Mouse (Mus musculus): ENCODE data around the gene Wipi2. TPM values are rescaled to one million over a fixed set of nuclear protein-coding genes. Genes with fewer than 3 reads are reported as not detected.
A peak's percentile ranks its signal among the peaks of the same experiment; 100 is the strongest.

Wipi2 gene
- total RNA-seq, 2 experiments from 2014 or later, result 93.6 to 102 TPM

- DNase-seq, result no peak
Measured at GRCm38 (mm10) chr5:142629663-142630025, 2.1 kb downstream of the Wipi2 start.

GRCm38 (mm10) chr5:142630224-142630623, 2.7 kb downstream of the Wipi2 start:
- no peak for DNase-seq

GRCm38 (mm10) chr5:142637823-142638222, 10.3 kb downstream of the Wipi2 start:
- DNase-seq, result no peak

GRCm38 (mm10) chr5:142640088-142640487, 12.6 kb downstream of the Wipi2 start:
- no peak for DNase-seq

- DNase-seq, result no peak
Measured at GRCm38 (mm10) chr5:142641331-142642051, 14.0 kb downstream of the Wipi2 start.

- DNase-seq, result no peak
Measured at GRCm38 (mm10) chr5:142648162-142648561, 20.7 kb downstream of the Wipi2 start.

- DNase-seq, result no peak
Measured at GRCm38 (mm10) chr5:142649460-142650050, 22.1 kb downstream of the Wipi2 start.

- DNase-seq, result peak; percentile 62
Measured at GRCm38 (mm10) chr5:142650390-142650789, 22.9 kb downstream of the Wipi2 start.

GRCm38 (mm10) chr5:142650794-142651497, 23.4 kb downstream of the Wipi2 start:
- DNase-seq, result no peak

- peak; percentile 36 for DNase-seq
Measured at GRCm38 (mm10) chr5:142652266-142652665, 24.8 kb downstream of the Wipi2 start.

- no peak for DNase-seq
Measured at GRCm38 (mm10) chr5:142660656-142661434, 33.3 kb downstream of the Wipi2 start.

- no peak for DNase-seq
Measured at GRCm38 (mm10) chr5:142667921-142668320, 40.4 kb downstream of the Wipi2 start.

GRCm38 (mm10) chr5:142668556-142669263, 41.2 kb downstream of the Wipi2 start:
- no peak for DNase-seq

GRCm38 (mm10) chr5:142669726-142670125, 42.2 kb downstream of the Wipi2 start:
- DNase-seq, result peak; percentile 32

- peak; percentile 42 for DNase-seq
Measured at GRCm38 (mm10) chr5:142673082-142673481, 45.6 kb downstream of the Wipi2 start.

- peak; percentile 86 for DNase-seq
Measured at GRCm38 (mm10) chr5:142678141-142678571, 50.7 kb downstream of the Wipi2 start.

GRCm38 (mm10) chr5:142679065-142679464, 51.6 kb downstream of the Wipi2 start:
- DNase-seq, result no peak

- DNase-seq, result peak; percentile 69
Measured at GRCm38 (mm10) chr5:142681911-142682310, 54.4 kb downstream of the Wipi2 start.

- no peak for DNase-seq
Measured at GRCm38 (mm10) chr5:142682529-142682928, 55.0 kb downstream of the Wipi2 start.

- no peak for DNase-seq
Measured at GRCm38 (mm10) chr5:142688866-142689265, 61.4 kb downstream of the Wipi2 start.

GRCm38 (mm10) chr5:142690343-142690742, 62.8 kb downstream of the Wipi2 start:
- no peak for DNase-seq

GRCm38 (mm10) chr5:142692248-142692647, 64.8 kb downstream of the Wipi2 start, which contains the start of gene Slc29a4:
Slc29a4 (plus strand) TSS chr5:142692512.
- no peak for DNase-seq

All from adrenal gland, postnatal 10 days (tissue).